Mouse (Mus musculus) cerebellum, postnatal 14 days (tissue): ENCODE results near the gene Dlst.

Experiments
- DNase-seq, 2 experiments: peaks; one replicate each; pipeline ENCODE4 v3.0.0; 2021; ENCODE audit warnings: mixed read lengths in 2 of 2

The Dlst gene

GRCm38 (mm10) chr12:85110698-85111592 is at the start of gene Dlst, which contains the start of gene Prox2:
Gene Dlst, plus strand, starts transcription at chr12:85110833.
Gene Prox2, minus strand, starts transcription at chr12:85110759.
- DNase-seq, result peak; percentile 92 to 94

GRCm38 (mm10) chr12:85071043-85071442 is 39.6 kb upstream of the Dlst start:
- DNase-seq, result no peak

- no peak for DNase-seq
Observed at GRCm38 (mm10) chr12:85077100-85077499, 33.5 kb upstream of the Dlst start.

- DNase-seq, result no peak
Observed at GRCm38 (mm10) chr12:85084257-85084656, 26.4 kb upstream of the Dlst start.

DNA sequence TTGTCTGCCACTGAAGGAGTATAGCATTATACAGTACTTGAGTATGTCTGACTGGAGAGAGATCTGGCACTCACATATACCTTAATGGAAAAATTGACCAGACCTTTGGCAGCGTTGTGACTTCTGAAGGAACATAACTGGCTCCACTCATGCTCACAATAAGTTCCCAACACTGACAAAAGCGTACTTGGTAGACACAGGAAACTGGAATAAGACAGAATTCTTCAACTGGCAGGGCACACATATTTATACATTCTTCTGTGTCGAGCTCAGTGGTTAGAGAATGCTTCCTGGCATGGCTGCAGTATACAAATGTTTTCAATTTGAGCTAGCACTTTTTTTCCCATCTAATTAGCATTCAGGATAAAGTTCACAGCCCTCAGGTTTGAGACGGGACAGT is 25.7 kb upstream of the Dlst start:
- DNase-seq, result no peak

DNA sequence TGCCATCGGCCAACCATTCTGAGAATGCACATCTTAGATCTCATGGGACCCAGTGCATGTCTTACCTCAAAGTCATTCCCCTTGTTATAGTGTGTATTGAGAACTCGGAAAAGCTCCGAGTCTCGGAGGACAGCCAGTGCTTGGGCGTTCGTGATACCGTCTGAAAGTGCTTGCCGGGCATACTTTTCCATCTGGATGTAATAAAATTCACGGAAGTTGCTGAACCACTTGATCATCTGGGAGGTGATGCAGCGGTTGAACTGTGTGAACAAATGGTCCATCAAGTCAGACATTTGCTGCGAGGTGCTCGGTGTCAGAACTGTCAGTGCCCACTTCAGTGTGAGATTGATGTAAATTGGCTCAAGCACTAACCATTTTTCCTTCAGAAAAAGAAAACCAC is 22.8 kb upstream of the Dlst start:
- DNase-seq, result no peak

GRCm38 (mm10) chr12:85091190-85091589 is 19.4 kb upstream of the Dlst start:
- DNase-seq, result no peak

DNA sequence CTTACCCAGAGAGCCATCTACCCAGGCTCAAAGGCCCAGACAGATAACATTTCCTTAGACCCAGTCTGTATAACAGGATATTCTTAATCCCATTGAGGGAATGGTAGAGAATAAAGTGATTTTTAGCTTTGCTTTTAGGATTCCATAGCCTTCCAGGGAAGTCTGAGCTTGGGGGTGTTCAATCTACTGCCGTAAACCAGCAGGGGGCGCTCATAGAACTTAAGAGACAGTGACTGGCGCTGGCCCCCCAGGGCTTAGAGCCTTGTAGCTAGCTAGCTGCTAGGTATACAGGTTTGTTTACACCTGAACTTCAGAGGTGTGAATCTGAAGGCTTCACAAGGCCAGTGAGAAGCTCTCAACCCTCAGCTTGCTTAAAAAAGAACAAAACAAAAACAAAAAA is 18.4 kb upstream of the Dlst start:
- DNase-seq, result peak; percentile 80 to 88

GRCm38 (mm10) chr12:85094010-85094409 is 16.6 kb upstream of the Dlst start:
- DNase-seq, result peak; percentile 39 to 43

- DNase-seq, result peak; percentile 32 to 51
Observed at GRCm38 (mm10) chr12:85094706-85095105, 15.9 kb upstream of the Dlst start.

- no peak for DNase-seq
Observed at GRCm38 (mm10) chr12:85095146-85095545, 15.5 kb upstream of the Dlst start.

GRCm38 (mm10) chr12:85095859-85096258 is 14.8 kb upstream of the Dlst start:
- DNase-seq, result peak in 1 of 2 experiments; percentile 24

GRCm38 (mm10) chr12:85101001-85101400 is 9.6 kb upstream of the Dlst start:
- DNase-seq, result no peak

- DNase-seq, result no peak
Observed at GRCm38 (mm10) chr12:85101521-85102106, 9.0 kb upstream of the Dlst start.

DNA sequence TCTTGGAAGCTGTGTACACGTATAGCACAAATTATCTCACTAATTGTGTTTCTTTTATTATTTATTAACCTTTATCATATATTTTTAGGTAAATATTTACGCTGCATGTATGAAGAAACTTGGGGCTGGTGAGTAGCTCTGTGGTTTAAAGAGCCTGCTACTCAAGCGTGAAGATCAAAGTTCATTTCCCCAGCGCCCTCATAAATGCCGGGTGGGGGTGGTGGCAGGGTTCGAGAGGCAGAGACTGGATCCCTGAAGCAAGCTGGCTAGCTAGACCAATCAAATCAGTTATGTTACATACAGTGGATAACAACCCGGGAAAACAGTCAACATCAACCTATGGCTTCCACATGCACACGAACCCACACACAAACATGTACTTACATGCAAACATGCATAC is 7.5 kb upstream of the Dlst start:
- DNase-seq, result no peak

- no peak for DNase-seq
Observed at GRCm38 (mm10) chr12:85104789-85105188, 5.8 kb upstream of the Dlst start.

GRCm38 (mm10) chr12:85106292-85106691 is 4.3 kb upstream of the Dlst start:
- DNase-seq, result no peak

- no peak for DNase-seq
Observed at GRCm38 (mm10) chr12:85108643-85109042, 2.0 kb upstream of the Dlst start.

DNA sequence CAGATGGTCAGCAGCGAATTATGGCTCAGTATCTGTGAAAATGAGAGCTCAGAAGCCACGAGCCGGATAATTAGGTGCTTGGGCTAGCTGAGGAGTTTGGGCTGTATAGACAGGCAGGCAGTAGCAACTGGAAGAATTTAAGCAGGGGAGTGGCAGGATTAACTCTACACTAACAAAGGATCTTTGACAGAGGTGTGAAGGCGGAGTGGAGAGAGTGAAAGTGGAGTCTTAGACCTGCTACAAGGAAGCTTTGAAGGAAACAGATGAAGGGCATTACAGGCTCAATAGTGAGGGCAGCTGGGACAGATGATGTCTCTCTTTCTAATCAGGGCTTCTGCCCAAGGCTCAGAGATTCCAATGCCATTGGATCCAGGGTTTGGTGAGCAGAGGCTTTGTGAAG is 1.2 kb upstream of the Dlst start:
- DNase-seq, result no peak

GRCm38 (mm10) chr12:85110011-85110697 is 479 bp upstream of the Dlst start:
- no peak for DNase-seq

DNA sequence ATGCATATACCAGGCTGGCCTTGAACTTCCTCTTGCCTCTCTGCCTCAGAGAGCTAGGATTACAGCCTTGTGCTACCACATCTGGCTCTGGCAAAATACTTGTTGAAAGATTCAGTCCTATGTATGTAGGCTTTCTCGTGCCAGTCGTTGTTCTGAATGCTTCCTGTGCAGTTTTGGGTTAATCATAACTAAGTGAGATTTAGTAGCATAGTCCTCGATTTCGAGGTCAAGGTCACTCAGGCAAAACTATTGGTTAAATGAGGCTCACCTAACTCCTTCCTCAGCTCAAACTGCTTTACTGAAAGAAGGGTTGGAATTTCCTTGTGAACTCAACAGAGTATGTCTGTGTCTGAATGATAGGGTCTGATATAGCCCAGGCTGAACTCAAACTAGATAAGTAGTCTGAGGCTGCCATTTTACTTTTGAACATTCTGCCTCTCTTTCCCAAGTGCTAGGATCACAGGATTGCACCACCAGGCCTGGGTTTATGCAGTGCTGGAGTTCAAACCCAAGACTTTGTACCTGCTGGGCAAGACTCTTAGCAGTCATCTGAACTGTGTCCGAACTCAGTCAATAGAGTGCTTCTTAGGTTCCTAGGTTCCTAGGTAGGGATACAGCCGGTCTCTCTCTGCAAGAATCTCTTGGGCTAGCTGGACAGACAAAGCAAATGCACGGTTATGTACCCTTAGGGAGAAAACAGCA is 2.1 kb downstream of the Dlst start:
- no peak for DNase-seq

GRCm38 (mm10) chr12:85113337-85113736 is 2.7 kb downstream of the Dlst start:
- no peak for DNase-seq

- DNase-seq, result no peak
Observed at GRCm38 (mm10) chr12:85113917-85114316, 3.3 kb downstream of the Dlst start.
